Comparison of ENCODE assay signal across 8 mouse cellular contexts in genomic region chr9:59584871-59585308, GRCm38 (mm10). TPM values are rescaled to one million over a fixed set of nuclear protein-coding genes. Genes with fewer than 3 reads are reported as not detected.
DNase-seq lines count a peak whose midpoint lies in the region; ATAC-seq and TF ChIP-seq lines count a peak whose summit lies in the region.

No protein-coding gene starts in this region.

- in situ Hi-C loops in Patski (cut with MboI; ENCODE audit: low pct_unique_long_range_greater_than_20kb) = no loop called here

- no peak overlapping the region for H3K4me3 ChIP-seq in hindbrain, embryonic 13.5 days

- POLR2A ChIA-PET in Patski (lab: Charles Lee) = no interaction called here

- H3K4me1 ChIP-seq in hindbrain, embryonic 13.5 days (replicated peaks) = peaks cover 38% of the 10 kb centered on the region

- ATAC-seq in Patski = no peak
- ATAC-seq in hindbrain, embryonic 13.5 days (ENCODE audit: low FRiP score) = 0 out of 2 replicates have a peak, but pooled peaks have one; percentile 29

- CTCF ChIA-PET in Patski (lab: Charles Lee) = interaction anchor here (0.8 to 2.3 kb wide), 10 partner anchors 8 to 262 kb away, joined by 3 to 7 read pairs (median 4); no protein-coding TSS in a partner anchor

- no peaks in the 10 kb centered on the region for H3K9me3 ChIP-seq in hindbrain, embryonic 13.5 days

- peak overlapping the region; percentile 40 for H3K4me2 ChIP-seq in hindbrain, embryonic 13.5 days

- TF ChIP-seq CTCF in Patski (IDR thresholded peaks at IDR 0.05) = peak; percentile 92

- peaks cover 68% of the 10 kb centered on the region for H3K27me3 ChIP-seq in Patski
- H3K27me3 ChIP-seq in hindbrain, embryonic 13.5 days = peaks cover 30% of the 10 kb centered on the region

- no peak overlapping the region for H3K27ac ChIP-seq in hindbrain, embryonic 13.5 days

- DNase-seq in Patski (ENCODE audit: low read depth, low spot score) = no peak
- peak; percentile 90 for DNase-seq in cerebellum, postnatal 10 days
- peak; percentile 70 to 76 for DNase-seq in frontal cortex, postnatal 14 days (ENCODE audit: low spot score in 2 of 2)
- peak; percentile 77 for DNase-seq in left cerebral cortex, adult 11 months (ENCODE audit: low spot score)
- peak; percentile 69 to 79 for DNase-seq in lung, postnatal 4 days
- peak; percentile 83 for DNase-seq in retina, postnatal 1 day
- DNase-seq in thymus, postnatal 4 days = peak; percentile 76

- no peak overlapping the region for H3K9ac ChIP-seq in hindbrain, embryonic 13.5 days

- 9% methylated on average over 13 of the region's 13 CpGs for WGBS in hindbrain, embryonic 13.5 days

- no peaks in the 10 kb centered on the region for H3K36me3 ChIP-seq in hindbrain, embryonic 13.5 days

RNA-seq across cellular contexts. Expression of gene Celf6, which starts 7.2 kb away (rescaled TPM):
- not detected for polyA plus RNA-seq in Patski (2021)
- 35.4 and 39.3 TPM in 2 replicates for polyA plus RNA-seq in hindbrain, embryonic 13.5 days (2015; fragmentation: Nextera tagmentation; extraction: Ambion mirVana)

RNA-seq across cellular contexts. Expression of gene Parp6, which starts 32.2 kb away (rescaled TPM):
- polyA plus RNA-seq in Patski (2021) = 25.2 TPM
- 185 and 191 TPM in 2 replicates for polyA plus RNA-seq in hindbrain, embryonic 13.5 days (2015; fragmentation: Nextera tagmentation; extraction: Ambion mirVana)

RNA-seq across cellular contexts. Expression of gene Tmem202, which starts 45.2 kb away (rescaled TPM):
- 0.95 TPM for polyA plus RNA-seq in Patski (2021)
- 0.71 and 0.96 TPM in 2 replicates for polyA plus RNA-seq in hindbrain, embryonic 13.5 days (2015; fragmentation: Nextera tagmentation; extraction: Ambion mirVana)

RNA-seq across cellular contexts. Expression of gene Hexa, which starts 45.5 kb away (rescaled TPM):
- polyA plus RNA-seq in Patski (2021) = 135 TPM
- polyA plus RNA-seq in hindbrain, embryonic 13.5 days (2015; fragmentation: Nextera tagmentation; extraction: Ambion mirVana) = 59.1 and 60.8 TPM in 2 replicates

Comparison
In these comparisons a context has a peak if more than half of its experiments do, and no peak if none do; other contexts are left out.
1. RNA of gene Celf6, which starts 7.2 kb away (polyA plus RNA-seq): 35.4 to 39.3 TPM in hindbrain, embryonic 13.5 days; not detected in Patski (single experiment); every median in the first group is over 10 times any median in the second.